Mouse (Mus musculus) layer of hippocampus, adult 9-11 months (tissue): ENCODE data around the gene Usp34.
A peak's percentile ranks its signal among the peaks of the same experiment; 100 is the strongest.
"Not testable (repeated sequence)": the region's sequence is repeated elsewhere in the genome, so short reads cannot be mapped to it uniquely, and the experiment has no call there.

Experiments used
- DNase-seq: peaks from one replicate; pipeline ENCODE4 v3.0.0; 2022

The Usp34 gene

DNA sequence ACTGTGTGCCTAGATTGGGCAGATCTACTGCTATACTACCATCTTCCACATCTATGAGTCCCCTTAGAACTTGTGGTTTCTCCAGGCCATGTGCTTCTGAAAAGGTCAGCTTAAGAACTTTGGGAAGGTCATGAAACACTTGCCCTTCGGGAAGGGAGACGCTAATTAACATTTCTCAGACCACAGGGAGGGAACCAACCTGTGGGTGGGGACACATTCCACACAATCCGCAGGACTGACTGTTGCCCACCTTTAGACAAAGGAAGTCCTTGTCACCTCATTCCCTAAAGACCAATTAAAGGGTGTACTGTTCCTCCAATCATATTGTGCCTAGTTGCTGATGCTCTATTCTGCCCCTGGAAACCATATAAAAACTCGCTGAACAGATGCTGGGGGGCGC is 198.1 kb downstream of the Usp34 start:
- DNase-seq: not testable (repeated sequence)

GRCm38 (mm10) chr11:23514785-23515184 is 208.1 kb downstream of the Usp34 start:
- DNase-seq: not testable (repeated sequence)

DNA sequence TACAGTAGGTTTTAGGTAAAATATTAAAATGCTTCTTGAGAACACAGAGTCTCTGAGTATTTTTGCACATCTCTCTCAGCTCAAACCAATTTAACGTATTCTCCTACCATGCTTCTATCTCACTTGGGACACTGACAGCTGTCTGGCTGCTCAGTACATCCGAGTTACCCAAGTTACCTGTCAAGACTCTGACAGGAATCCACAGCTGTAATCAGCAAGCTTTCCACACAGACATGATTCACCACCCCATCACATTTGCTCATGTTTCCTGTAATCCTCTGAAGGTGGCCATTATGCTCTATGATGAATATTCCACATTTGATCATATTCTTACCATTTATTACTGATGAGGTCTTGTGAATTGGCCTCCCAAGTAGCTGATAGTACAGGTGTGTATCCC is 208.6 kb downstream of the Usp34 start:
- DNase-seq: no peak

- no peak for DNase-seq
Measured at GRCm38 (mm10) chr11:23518981-23519380, 212.3 kb downstream of the Usp34 start.

DNA sequence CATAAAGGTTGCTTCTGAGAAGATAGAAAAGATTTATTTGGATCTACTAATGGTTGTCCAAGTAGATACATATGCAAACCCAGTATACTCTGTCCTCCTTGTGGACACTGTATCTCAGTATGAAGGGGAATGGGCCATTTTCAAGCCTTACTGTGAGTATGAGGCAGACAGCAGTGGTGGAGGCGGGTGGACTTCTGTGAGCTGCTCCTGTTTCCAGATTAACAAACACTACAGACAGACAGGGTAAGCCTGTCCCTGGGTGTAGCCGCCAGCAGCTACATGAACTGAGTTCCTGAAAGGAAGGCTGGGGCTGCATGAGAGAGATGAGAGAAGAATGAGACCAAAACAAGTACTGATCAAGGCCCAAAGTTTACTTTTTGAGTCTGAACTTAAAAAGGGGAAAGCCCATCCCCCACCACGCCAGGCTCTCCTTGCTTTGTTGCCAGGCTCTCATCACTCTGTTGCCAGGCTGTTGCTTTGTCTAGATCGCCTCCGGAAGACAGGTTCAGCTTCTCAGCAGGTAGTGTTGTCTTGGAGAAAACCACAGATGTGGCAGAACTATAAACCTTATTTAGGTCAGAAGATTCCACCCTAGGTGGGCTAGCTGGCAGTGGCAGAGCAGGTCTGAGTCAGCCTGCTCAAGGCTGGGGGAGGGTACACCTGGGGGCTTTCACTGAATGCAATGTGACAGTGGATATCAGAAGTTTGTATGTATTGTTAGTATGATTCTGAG is 213.9 kb downstream of the Usp34 start, which contains the start of gene 1700093K21Rik:
Gene 1700093K21Rik (minus strand): TSS at position 683 of the 733 bp plus-strand sequence.
- peak; percentile 52 for DNase-seq

- no peak for DNase-seq
Measured at GRCm38 (mm10) chr11:23537446-23537845, 230.8 kb downstream of the Usp34 start.
